Mouse (Mus musculus): Measurements from ENCODE around the gene Tatdn3. TPM values are rescaled to one million over a fixed set of nuclear protein-coding genes. Genes with fewer than 3 reads are reported as not detected.
"Not testable (repeated sequence)": the region's sequence is repeated elsewhere in the genome, so short reads cannot be mapped to it uniquely, and the experiment has no call there.

Gene Tatdn3
- total RNA-seq, 1 experiment = 11.8 TPM

- Histone ChIP-seq H3K9ac (ENCODE audit: insufficient read depth, low read depth, low read length, poor library complexity, severe bottlenecking) (no peak overlapping the region), H3K27ac (ENCODE audit: insufficient read depth, low read depth, low read length, poor library complexity, severe bottlenecking) (no peak overlapping the region), H3K9me3 (ENCODE audit: control insufficient read depth, insufficient read depth, low read depth, low read length) (no peaks in the 10 kb centered on the region), H3K4me3 (ENCODE audit: insufficient read depth in 1 of 2, low read depth in 1 of 2, low read length in 2 of 2, poor library complexity in 1 of 2, severe bottlenecking in 1 of 2) (no peak overlapping the region), H3K4me1 (ENCODE audit: control insufficient read depth in 2 of 2, insufficient read depth in 2 of 2, low read length in 2 of 2, poor library complexity in 1 of 2) (no peaks in the 10 kb centered on the region), H3K36me3 (ENCODE audit: control insufficient read depth, insufficient read depth, low read length, poor library complexity, severe bottlenecking) (no peaks in the 10 kb centered on the region)
- in situ Hi-C loops (cut with MboI; ENCODE audit: low sequenced_read_pairs in 2 of 2, unreplicated experiment in 2 of 2) = no loop called here
- no peak for DNase-seq (ENCODE audit: low read depth, low spot score)
- TF ChIP-seq ZC3H11A (IDR thresholded peaks at IDR 0.05; ENCODE audit: borderline replicate concordance, low read depth, low read length) (no peak), MAFK (IDR thresholded peaks at IDR 0.05; ENCODE audit: insufficient read depth, low read depth, low read length) (no peak), HCFC1 (IDR thresholded peaks at IDR 0.05; ENCODE audit: borderline replicate concordance, insufficient read depth, low read length) (no peak), CHD2 (IDR thresholded peaks at IDR 0.05; ENCODE audit: low read depth, low read length) (no peak), ZNF384 (IDR thresholded peaks at IDR 0.05; ENCODE audit: low read depth, low read length) (no peak)
Measured at GRCm38 (mm10) chr1:191030182-191030581, 32.5 kb downstream of the Tatdn3 start.

- TF ChIP-seq ZNF384 (IDR thresholded peaks at IDR 0.05; ENCODE audit: low read depth, low read length) (no peak), MAFK (IDR thresholded peaks at IDR 0.05; ENCODE audit: insufficient read depth, low read depth, low read length) (peak; percentile 50; the same call in 1 of the 2 replicates), CHD2 (IDR thresholded peaks at IDR 0.05; ENCODE audit: low read depth, low read length) (no peak), ZC3H11A (IDR thresholded peaks at IDR 0.05; ENCODE audit: borderline replicate concordance, low read depth, low read length) (no peak), HCFC1 (IDR thresholded peaks at IDR 0.05; ENCODE audit: borderline replicate concordance, insufficient read depth, low read length) (peak; percentile 65)
- in situ Hi-C loops (cut with MboI; ENCODE audit: low sequenced_read_pairs in 2 of 2, unreplicated experiment in 2 of 2) = no loop called here
- Histone ChIP-seq H3K36me3 (ENCODE audit: control insufficient read depth, insufficient read depth, low read length, poor library complexity, severe bottlenecking) (no peaks in the 10 kb centered on the region; the same call in 1 of the 2 replicates), H3K9me3 (ENCODE audit: control insufficient read depth, insufficient read depth, low read depth, low read length) (no peaks in the 10 kb centered on the region), H3K9ac (ENCODE audit: insufficient read depth, low read depth, low read length, poor library complexity, severe bottlenecking) (peak within 1 kb of the TSS; percentile 85), H3K4me3 (ENCODE audit: insufficient read depth in 1 of 2, low read depth in 1 of 2, low read length in 2 of 2, poor library complexity in 1 of 2, severe bottlenecking in 1 of 2) (peak within 1 kb of the TSS; percentile 70 to 78), H3K4me1 (ENCODE audit: control insufficient read depth in 2 of 2, insufficient read depth in 2 of 2, low read length in 2 of 2, poor library complexity in 1 of 2) (no peaks in the 10 kb centered on the region), H3K27ac (ENCODE audit: insufficient read depth, low read depth, low read length, poor library complexity, severe bottlenecking) (peak within 1 kb of the TSS; percentile 89)
- DNase-seq (ENCODE audit: low read depth, low spot score) = peak; percentile 99
Measured at GRCm38 (mm10) chr1:191026021-191026713, 36.6 kb downstream of the Tatdn3 start, which contains the start of gene Flvcr1. TSS of gene Flvcr1 (minus strand) at chr1:191026158.

GRCm38 (mm10) chr1:191025016-191026012 is 37.4 kb downstream of the Tatdn3 start:
- no peaks in the 10 kb centered on the region for H3K9me3 ChIP-seq (ENCODE audit: control insufficient read depth, insufficient read depth, low read depth, low read length)
- no peak for TF ChIP-seq ZNF384 (IDR thresholded peaks at IDR 0.05; ENCODE audit: low read depth, low read length)
- peak overlapping the region; percentile 85 for H3K9ac ChIP-seq (ENCODE audit: insufficient read depth, low read depth, low read length, poor library complexity, severe bottlenecking)
- in situ Hi-C loops (cut with MboI; ENCODE audit: low sequenced_read_pairs in 2 of 2, unreplicated experiment in 2 of 2) = no loop called here
- DNase-seq (ENCODE audit: low read depth, low spot score) = no peak
- no peaks in the 10 kb centered on the region for H3K4me1 ChIP-seq (ENCODE audit: control insufficient read depth in 2 of 2, insufficient read depth in 2 of 2, low read length in 2 of 2, poor library complexity in 1 of 2)
- peak overlapping the region; percentile 48; the same call in 1 of the 2 replicates for H3K27ac ChIP-seq (ENCODE audit: insufficient read depth, low read depth, low read length, poor library complexity, severe bottlenecking)
- H3K4me3 ChIP-seq (ENCODE audit: insufficient read depth in 1 of 2, low read depth in 1 of 2, low read length in 2 of 2, poor library complexity in 1 of 2, severe bottlenecking in 1 of 2) = peak overlapping the region; percentile 70 to 78
- H3K36me3 ChIP-seq (ENCODE audit: control insufficient read depth, insufficient read depth, low read length, poor library complexity, severe bottlenecking) = no peaks in the 10 kb centered on the region; the same call in 1 of the 2 replicates

GRCm38 (mm10) chr1:191023806-191024205 is 38.9 kb downstream of the Tatdn3 start:
- H3K9me3 ChIP-seq (ENCODE audit: control insufficient read depth, insufficient read depth, low read depth, low read length); H3K36me3 ChIP-seq (ENCODE audit: control insufficient read depth, insufficient read depth, low read length, poor library complexity, severe bottlenecking); DNase-seq (ENCODE audit: low read depth, low spot score); in situ Hi-C loops (cut with MboI; ENCODE audit: low sequenced_read_pairs in 2 of 2, unreplicated experiment in 2 of 2); H3K27ac ChIP-seq (ENCODE audit: insufficient read depth, low read depth, low read length, poor library complexity, severe bottlenecking); H3K4me1 ChIP-seq (ENCODE audit: control insufficient read depth in 2 of 2, insufficient read depth in 2 of 2, low read length in 2 of 2, poor library complexity in 1 of 2); H3K4me3 ChIP-seq (ENCODE audit: insufficient read depth in 1 of 2, low read depth in 1 of 2, low read length in 2 of 2, poor library complexity in 1 of 2, severe bottlenecking in 1 of 2); H3K9ac ChIP-seq (ENCODE audit: insufficient read depth, low read depth, low read length, poor library complexity, severe bottlenecking): not testable (repeated sequence)
